Mouse (Mus musculus) G1E (cell line): ENCODE data around the gene Ppp1r3c. TPM values are rescaled to one million over a fixed set of nuclear protein-coding genes. Genes with fewer than 3 reads are reported as not detected.

Source experiments
- ATAC-seq: 2 replicates; pipeline ENCODE4 v1.8.0; 2016; ENCODE audit warnings: mild to moderate bottlenecking; ENCODE audit not compliant: insufficient number of reproducible peaks, poor library complexity, low FRiP score, severe bottlenecking; ENCODE audit errors: extremely low read depth
- DNase-seq: peaks from one replicate; pipeline ENCODE4 v3.0.0; 2012; ENCODE audit warnings: low spot score
- H3K27me3 ChIP-seq: 2 replicates; pipeline ENCODE4 v1.6.1; 2012; ENCODE audit warnings: mild to moderate bottlenecking, low read length, inconsistent platforms; ENCODE audit not compliant: insufficient read depth
- H3K36me3 ChIP-seq: replicated peaks from 2 replicates; pipeline ENCODE3; 2012; ENCODE audit warnings: mild to moderate bottlenecking, inconsistent platforms
- H3K4me1 ChIP-seq: 2 replicates; pipeline ENCODE4 v1.6.1; 2012; ENCODE audit warnings: low read depth, low read length, inconsistent platforms, mixed read lengths; ENCODE audit not compliant: insufficient read depth
- H3K4me3 ChIP-seq: 2 replicates; pipeline ENCODE4 v1.5.1; 2012; ENCODE audit warnings: low read depth, mild to moderate bottlenecking, inconsistent platforms, low read length, moderate library complexity, mixed read lengths
- H3K9me3 ChIP-seq: replicated peaks from 2 replicates; pipeline ENCODE4 v1.6.1; 2012; ENCODE audit warnings: inconsistent platforms
- CTCF ChIP-seq: IDR thresholded peaks from 2 replicates; pipeline ENCODE4 v1.5.1; 2012; ENCODE audit warnings: low read depth, low read length, inconsistent platforms, mixed read lengths
- GATA1 ChIP-seq: IDR thresholded peaks from 2 replicates; pipeline ENCODE4 v1.6.1; 2012; ENCODE audit warnings: borderline replicate concordance, low read length, inconsistent platforms, mixed read lengths
- GATA2 ChIP-seq: IDR thresholded peaks from 2 replicates; pipeline ENCODE4 v1.6.1; 2012; ENCODE audit warnings: low read depth, low read length, inconsistent platforms, borderline replicate concordance
- POLR2AphosphoS5 ChIP-seq: IDR thresholded peaks from 2 replicates; pipeline ENCODE4 v1.6.1; 2012; ENCODE audit warnings: low read depth, low read length, inconsistent platforms; ENCODE audit not compliant: insufficient replicate concordance
- TAL1 ChIP-seq: conservative IDR thresholded peaks from 2 replicates; pipeline ENCODE4 v1.6.1; 2012; ENCODE audit warnings: low read depth, low read length, inconsistent platforms, mixed read lengths
- polyA plus RNA-seq: library from polyadenylated mRNA; stranded (reverse); fragments of >175 nt; gene quantifications from 2 replicates; pipeline ENCODE4 v1.2.3, GENCODE M21; 2012
- total RNA-seq, 2 experiments: library from RNA; stranded (forward) in 1 of 2; stranded (reverse) in 1 of 2; fragments of 200-1000 nt in 1 of 2; fragments of >200 nt in 1 of 2; fragmentation: Nextera tagmentation in 1 of 2; gene quantifications; 2 replicates each; pipeline ENCODE4 v1.2.3; 2014 to 2017

Ppp1r3c gene
- total and polyA plus RNA-seq, 3 experiments: 0.05 TPM; not detected in 2

DNA sequence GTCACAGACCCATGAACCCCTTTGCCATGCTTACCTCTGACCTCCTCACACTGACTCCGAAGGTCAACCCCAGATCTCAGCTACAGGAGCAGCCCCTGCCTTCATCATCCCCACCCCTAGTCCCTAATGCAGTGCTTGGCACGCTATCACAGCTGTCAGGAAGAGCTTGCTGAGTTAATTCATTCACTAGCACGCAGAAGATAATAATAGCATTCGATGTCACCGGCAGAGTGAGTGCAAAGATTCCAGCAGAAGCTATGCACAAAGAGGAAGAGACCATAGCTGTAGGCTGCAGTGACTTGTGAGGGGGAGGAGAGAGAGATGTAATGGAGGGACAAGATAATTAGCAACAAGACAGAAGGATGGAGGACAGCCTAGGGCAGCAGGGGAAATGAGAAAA lies 47.2 kb downstream of the Ppp1r3c start:
- Histone ChIP-seq H3K4me1 (no peaks in the 10 kb centered on the region), H3K27me3 (peaks cover 6% of the 10 kb centered on the region; the same call in 1 of the 2 replicates), H3K9me3 (no peaks in the 10 kb centered on the region), H3K36me3 (no peaks in the 10 kb centered on the region), H3K4me3 (no peak overlapping the region)
- DNase-seq: no peak
- TF ChIP-seq POLR2AphosphoS5 (no peak), CTCF (no peak), TAL1 (no peak), GATA1 (no peak), GATA2 (no peak)
- no peak for ATAC-seq

GRCm38 (mm10) chr19:36687843-36688637 lies 48.4 kb downstream of the Ppp1r3c start:
- Histone ChIP-seq H3K36me3 (no peaks in the 10 kb centered on the region), H3K27me3 (peaks cover 4% of the 10 kb centered on the region; the same call in 1 of the 2 replicates), H3K4me3 (no peak overlapping the region), H3K4me1 (no peaks in the 10 kb centered on the region), H3K9me3 (no peaks in the 10 kb centered on the region)
- no peak for ATAC-seq
- no peak for DNase-seq
- TF ChIP-seq TAL1 (no peak), GATA1 (no peak), GATA2 (no peak), CTCF (no peak), POLR2AphosphoS5 (no peak)

DNA sequence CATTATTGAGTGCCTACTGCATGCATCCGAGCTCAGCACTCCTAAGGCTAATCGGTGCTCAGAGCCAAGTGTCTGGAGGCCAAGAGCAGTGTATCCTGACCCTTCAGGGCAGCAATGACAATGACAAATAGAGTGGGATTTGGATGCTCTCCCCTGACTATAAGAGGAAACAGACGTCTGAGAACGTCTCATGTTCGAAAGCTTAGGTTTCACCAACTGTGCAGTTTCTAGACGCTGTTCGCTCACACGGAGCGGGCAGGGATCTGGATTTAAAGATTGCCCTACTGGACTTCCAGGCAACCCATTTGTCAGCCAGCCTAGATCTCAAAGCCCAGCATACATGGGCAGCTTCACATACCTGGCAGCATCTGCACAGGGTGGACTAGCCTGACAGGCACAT lies 49.4 kb downstream of the Ppp1r3c start:
- DNase-seq (no peak), ATAC-seq (no peak)
- no peaks in the 10 kb centered on the region for H3K4me1 ChIP-seq
- no peak overlapping the region for H3K4me3 ChIP-seq
- H3K9me3 ChIP-seq: no peaks in the 10 kb centered on the region
- H3K36me3 ChIP-seq: no peaks in the 10 kb centered on the region
- H3K27me3 ChIP-seq: peaks cover 3% of the 10 kb centered on the region; the same call in 1 of the 2 replicates
- TF ChIP-seq POLR2AphosphoS5 (no peak), TAL1 (no peak)

- H3K4me3 ChIP-seq: no peak overlapping the region
- H3K27me3 ChIP-seq: peaks cover 3% of the 10 kb centered on the region; the same call in 1 of the 2 replicates
- DNase-seq (no peak), ATAC-seq (no peak)
- H3K4me1 ChIP-seq: no peaks in the 10 kb centered on the region
- H3K36me3 ChIP-seq: no peaks in the 10 kb centered on the region
- no peaks in the 10 kb centered on the region for H3K9me3 ChIP-seq
- TF ChIP-seq GATA1 (no peak), POLR2AphosphoS5 (no peak), TAL1 (no peak), GATA2 (no peak), CTCF (no peak)
These were observed 50.4 kb downstream of the Ppp1r3c start for GRCm38 (mm10) chr19:36686016-36686415.

DNA sequence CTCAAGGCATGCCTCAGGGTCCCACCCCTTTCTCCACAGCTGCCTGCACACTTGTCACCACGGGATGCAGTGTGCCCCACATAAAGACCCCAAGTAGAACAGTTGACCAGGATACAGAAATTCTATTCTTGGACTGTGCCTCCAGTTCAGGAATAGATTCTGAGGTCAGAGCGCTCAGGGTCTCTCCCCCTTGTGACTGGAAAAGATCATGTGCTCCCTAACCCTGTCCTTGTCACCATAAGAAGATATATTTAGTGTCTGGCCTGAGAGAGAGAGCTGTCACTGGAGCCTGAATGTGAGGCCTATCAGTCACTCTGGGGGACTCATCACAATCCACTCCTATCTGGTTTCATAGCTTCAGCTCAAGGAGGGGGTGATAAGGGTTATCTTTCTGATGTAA lies 53.9 kb downstream of the Ppp1r3c start:
- Histone ChIP-seq H3K4me3 (no peak overlapping the region), H3K36me3 (no peaks in the 10 kb centered on the region), H3K27me3 (peaks cover 3% of the 10 kb centered on the region; the same call in 1 of the 2 replicates), H3K4me1 (no peaks in the 10 kb centered on the region), H3K9me3 (no peaks in the 10 kb centered on the region)
- ATAC-seq (no peak), DNase-seq (no peak)
- TF ChIP-seq TAL1 (no peak), POLR2AphosphoS5 (no peak), CTCF (no peak), GATA2 (no peak), GATA1 (no peak)

Other genes starting within 250 kb of the Ppp1r3c start
- 0.75 TPM in 1 of 2 replicates, not detected in the other for gene Hectd2, start 182.0 kb downstream of the Ppp1r3c start, total RNA-seq (2014; fragmentation: Nextera tagmentation)
- gene Hectd2, start 182.0 kb downstream of the Ppp1r3c start, total RNA-seq (2017): 0.33 and 0.52 TPM in 2 replicates
- 0.05 and 0.06 TPM in 2 replicates for gene Hectd2, start 182.0 kb downstream of the Ppp1r3c start, polyA plus RNA-seq
- 136 and 154 TPM in 2 replicates for gene Tnks2, start 97.6 kb upstream of the Ppp1r3c start, total RNA-seq (2014; fragmentation: Nextera tagmentation)
- 131 and 143 TPM in 2 replicates for gene Tnks2, start 97.6 kb upstream of the Ppp1r3c start, total RNA-seq (2017)
- gene Tnks2, start 97.6 kb upstream of the Ppp1r3c start, polyA plus RNA-seq: 25.3 and 26.0 TPM in 2 replicates
- gene Fgfbp3, start 183.0 kb upstream of the Ppp1r3c start, total RNA-seq (2014; fragmentation: Nextera tagmentation): 4.1 and 5.6 TPM in 2 replicates
- gene Fgfbp3, start 183.0 kb upstream of the Ppp1r3c start, total RNA-seq (2017): 1.3 and 1.9 TPM in 2 replicates
- 7.7 and 12.6 TPM in 2 replicates for gene Fgfbp3, start 183.0 kb upstream of the Ppp1r3c start, polyA plus RNA-seq
- 192 and 201 TPM in 2 replicates for gene Btaf1, start 189.4 kb upstream of the Ppp1r3c start, total RNA-seq (2014; fragmentation: Nextera tagmentation)
- gene Btaf1, start 189.4 kb upstream of the Ppp1r3c start, total RNA-seq (2017): 148 and 161 TPM in 2 replicates
- gene Btaf1, start 189.4 kb upstream of the Ppp1r3c start, polyA plus RNA-seq: 4.8 and 6.4 TPM in 2 replicates